Mouse (Mus musculus): ENCODE measurements around the gene Cdkn3.
"Not testable (repeated sequence)": the region's sequence is repeated elsewhere in the genome, so short reads cannot be mapped to it uniquely, and the experiment has no call there.

Cdkn3 gene

DNA sequence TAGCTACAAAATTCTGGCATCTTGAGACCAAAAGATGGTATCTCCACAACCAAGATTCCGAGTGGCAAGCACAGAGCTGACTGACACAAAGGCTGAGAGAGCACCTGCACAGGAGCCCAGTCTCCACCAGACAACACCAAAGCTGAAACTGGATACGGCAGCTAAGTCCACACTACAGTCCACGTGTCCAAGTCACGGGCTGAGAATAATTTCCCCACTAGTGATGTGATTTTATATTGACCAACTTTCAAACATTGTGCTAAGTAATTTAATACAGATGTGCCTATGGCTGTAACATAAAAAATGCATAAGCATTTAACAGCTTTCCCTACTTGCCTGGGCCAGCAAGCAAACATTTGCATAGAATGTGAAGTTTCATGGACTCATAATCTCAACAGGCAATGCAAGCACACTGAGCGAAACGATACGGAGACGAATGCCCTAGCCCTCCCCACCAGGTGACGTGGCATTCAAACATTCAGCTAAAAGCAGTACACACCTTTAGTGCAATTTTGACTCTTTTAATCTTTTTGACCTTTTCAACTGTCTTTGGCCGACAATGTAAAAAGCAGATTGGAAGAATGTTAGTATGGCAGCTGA lies 23.1 kb downstream of the Cdkn3 start:
- no peak for DNase-seq (ENCODE audit: low read depth)

DNA sequence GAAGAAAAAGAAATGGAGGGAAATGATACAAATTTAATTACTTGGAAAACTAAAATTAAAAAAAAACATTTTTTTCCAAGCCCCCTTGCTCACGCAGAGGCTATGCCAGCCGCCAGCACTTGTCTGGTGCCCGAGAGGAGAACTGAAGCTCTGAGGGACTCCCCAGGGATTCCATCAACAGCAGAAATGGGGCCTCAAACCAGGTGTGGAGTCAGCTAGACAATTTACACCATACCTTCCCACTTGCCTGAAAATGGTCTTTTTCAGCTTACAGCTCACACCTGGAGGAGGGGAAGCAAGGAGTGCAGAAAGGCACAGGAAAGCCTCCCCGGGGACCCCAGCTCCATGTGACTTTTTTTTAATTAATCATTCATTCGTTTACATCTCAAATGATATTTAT lies 24.9 kb downstream of the Cdkn3 start:
- DNase-seq (ENCODE audit: low read depth): no peak

DNA sequence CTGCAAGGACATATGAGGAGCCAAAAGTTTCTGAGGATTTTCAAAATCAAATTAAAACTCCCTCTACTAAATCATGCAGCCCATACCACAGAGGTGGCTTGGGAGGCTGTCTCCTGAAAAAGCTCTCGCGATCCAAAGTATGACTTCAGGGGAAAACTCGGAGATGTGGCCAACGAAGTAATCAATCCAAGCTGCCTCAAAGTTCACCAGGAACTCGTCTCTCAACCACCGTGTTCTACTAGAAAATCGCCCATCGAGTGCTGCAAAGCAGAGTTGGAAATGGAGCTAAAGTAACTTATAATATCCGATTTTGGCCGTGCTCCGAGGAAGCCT lies 27.1 kb downstream of the Cdkn3 start:
- no peak for DNase-seq (ENCODE audit: low read depth)

DNA sequence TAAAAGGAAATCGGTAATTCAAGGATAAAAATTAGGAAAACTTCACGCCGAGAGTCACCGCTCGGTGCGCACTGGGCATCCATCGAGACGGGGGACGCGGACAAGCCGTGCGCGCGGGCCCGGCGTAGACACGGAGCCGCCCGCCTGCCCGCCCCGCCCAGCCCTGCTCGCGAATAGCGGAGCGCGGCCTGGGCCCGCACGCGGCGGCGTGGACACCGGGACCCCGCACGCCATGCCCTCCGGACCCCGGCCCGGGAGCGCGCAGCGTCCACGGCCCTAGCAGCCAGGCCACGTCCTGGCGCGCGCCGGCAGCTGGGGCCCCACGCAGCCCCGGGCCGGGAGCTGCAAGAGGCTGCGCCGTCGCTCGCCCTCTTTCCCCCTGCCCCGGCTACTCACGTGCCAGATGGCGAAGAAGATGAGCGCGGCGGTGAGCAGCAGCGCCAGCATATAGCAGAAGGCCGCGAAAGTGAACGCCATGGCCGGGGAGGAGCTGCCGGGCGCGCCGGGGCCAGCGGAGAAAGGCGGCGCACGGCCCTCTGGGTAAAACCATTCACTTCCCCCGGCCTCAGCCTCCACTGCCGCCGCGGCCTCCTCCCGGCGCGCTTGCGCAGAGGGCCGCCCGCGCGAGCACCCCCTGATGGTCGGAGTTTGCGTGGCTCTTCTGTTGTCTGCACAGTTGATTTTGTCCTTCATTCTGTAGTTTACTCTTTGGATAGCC lies 27.6 kb downstream of the Cdkn3 start, which contains the start of gene Cnih1:
Cnih1 (minus strand) TSS at position 625 of the 718 bp plus-strand sequence.
- peak; percentile 93 for DNase-seq (ENCODE audit: low read depth)

DNA sequence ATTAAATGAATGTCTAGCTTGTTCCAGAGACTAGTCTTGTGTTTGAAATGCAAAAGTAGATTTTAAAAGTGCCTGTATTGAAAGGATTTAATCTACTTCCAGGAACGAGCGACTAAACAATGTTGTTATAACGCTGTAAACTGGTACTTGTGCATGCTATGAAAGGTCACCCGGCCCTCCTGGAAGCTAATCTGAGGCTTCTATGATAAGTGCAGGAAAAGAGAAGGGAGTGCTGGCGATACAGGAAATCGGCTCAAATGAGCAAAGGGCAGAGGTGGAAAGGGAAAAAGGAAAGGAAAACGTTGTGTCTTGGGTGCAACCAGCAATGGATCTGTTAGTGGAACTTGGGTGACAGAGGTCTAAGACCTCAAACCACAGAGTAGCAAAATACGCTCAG lies 28.2 kb downstream of the Cdkn3 start:
- no peak for DNase-seq (ENCODE audit: low read depth)

DNA sequence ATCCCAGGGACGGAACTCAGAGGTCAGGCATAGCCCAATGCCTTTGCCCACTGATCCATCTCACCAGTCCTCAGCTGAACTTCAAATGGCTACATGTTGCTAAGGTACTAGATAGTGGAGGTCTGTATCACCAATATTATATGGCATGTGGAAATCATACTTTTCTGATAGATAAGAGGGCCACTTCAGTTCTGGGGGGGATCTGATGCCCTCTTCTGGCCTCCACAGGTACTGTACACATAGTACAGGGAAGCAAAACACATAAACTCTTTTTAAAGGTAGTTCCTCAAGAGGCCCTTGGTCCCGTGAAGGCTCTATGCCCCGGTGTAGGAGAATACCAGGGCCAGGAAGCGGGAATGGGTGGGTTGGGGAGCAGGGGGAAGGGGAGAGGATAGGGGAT lies 30.0 kb downstream of the Cdkn3 start:
- peak; percentile 52 for DNase-seq (ENCODE audit: low read depth)

DNA sequence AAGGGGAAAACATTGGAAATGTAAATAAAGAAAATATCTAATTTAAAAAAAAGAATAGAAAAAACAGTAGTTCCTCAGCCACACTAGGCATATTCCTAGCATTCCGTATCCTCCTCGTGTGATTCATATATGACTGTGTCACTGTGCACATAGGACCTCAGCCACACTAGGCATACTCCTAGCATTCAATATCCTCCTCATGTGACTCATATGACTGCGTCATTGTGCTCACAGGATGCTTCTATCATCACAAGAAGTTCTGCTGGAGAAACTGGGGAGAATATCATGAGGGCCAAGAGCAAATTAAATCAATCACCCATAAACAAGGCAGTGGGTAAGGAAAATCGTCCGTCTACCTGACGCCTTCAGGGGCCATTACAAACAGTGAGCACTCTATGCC lies 30.4 kb downstream of the Cdkn3 start:
- no peak for DNase-seq (ENCODE audit: low read depth)

DNA sequence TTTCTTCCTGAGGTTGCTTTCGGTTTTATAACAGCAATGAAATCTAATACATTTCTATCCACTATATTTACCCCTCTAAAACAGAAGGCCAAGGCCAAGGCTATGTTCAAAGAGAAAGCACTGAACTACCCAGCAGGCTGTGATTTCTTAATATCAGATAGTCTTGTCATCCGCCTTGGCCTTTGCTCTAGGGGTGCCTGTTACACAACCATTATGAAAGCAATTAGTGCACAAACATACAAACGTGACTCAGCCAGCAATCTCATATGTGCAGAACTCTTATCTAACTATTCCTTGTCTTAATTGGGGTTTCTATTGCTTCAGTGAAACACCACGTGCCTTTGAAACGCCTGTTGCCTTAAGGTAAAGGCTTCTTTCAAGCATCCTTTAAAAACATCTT lies 33.8 kb downstream of the Cdkn3 start:
- DNase-seq (ENCODE audit: low read depth): no peak

DNA sequence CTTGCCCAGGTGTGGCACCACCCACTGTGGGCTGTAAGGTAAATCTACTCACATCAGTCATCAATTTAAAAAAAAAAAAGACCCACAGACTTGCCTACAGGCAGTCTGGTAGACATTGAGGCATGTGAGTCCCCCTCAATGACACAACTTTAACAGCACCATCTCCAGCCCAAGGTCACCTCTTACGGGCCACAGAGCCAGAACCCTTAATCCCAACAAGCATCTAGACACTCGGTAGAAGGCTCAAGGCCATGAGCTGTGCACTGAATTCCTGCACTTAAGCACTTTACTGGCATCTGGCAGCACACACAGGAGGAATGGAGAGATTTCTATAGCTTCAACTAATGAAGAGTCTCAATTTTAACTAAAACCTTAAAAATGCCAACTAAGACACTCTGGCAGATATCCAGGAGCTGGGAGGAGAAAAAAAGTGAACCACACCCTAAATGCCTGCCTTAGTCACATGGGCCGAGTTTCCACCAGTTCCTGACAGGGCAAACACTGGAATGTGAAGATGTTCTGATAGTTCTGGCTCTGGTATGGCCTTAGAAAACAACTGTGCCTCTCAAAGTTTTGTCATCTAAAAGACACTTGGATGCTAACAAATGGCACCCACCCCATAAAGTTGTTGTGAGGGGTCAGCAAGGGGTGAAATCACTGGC lies 40.5 kb downstream of the Cdkn3 start:
- no peak for DNase-seq (ENCODE audit: low read depth)

DNA sequence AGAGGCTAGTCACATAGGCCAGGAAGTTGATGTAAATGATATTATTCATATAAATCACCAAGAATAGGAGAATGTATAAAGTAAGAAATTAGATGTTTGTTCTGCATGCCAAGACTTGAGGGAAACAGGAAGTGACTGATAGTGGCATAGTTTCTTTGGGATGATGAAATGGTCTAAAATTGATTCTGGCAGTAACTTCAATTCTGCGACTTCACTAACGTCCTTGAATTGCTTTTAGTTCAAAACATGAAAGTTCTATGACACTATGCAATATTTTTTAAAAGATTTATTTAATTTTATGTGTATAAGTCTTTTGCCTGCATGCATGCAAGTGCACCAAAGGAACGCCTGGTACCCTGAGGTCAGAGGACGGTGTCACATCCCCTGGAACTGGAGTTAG lies 42.9 kb downstream of the Cdkn3 start:
- no peak for DNase-seq (ENCODE audit: low read depth)

DNA sequence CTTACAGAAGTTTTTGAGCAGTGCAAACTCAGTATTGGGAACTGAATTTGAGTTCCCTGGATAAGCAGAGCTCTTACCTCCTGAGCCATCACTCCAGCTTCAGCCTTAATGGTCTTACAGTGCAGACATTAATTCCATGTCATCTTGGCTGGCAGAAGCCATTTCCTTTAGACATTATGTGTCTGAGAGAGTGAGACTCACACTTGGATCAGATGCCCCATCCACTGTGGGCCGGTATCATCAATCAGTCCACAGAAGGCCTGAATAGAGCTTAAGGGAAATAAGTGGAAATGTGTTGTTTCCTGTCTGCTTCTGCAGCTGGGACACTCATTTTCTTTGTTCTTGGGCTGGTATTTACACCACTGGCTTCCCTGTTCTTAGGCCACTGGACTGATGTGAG lies 43.5 kb downstream of the Cdkn3 start:
- no peak for DNase-seq (ENCODE audit: low read depth)

DNA sequence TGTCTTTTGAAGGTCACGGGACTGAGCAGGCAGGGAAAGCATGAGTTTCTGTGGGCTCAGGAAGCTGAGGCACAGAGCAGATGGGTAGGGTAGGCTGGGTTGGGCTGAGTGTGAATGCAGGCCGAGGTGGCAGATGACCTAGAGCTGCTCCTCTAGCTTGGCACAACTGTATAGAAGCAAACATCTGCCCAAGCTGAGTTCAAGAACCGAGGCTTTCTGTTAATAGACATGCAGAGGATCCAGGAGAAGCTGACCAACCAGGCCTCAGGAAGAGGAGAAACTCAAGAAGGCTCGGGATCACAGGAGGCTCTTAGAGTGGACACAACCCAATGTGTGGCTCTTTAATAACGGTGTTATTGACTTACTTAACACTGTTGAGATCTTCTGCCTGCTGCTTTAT lies 45.8 kb downstream of the Cdkn3 start:
- no peak for DNase-seq (ENCODE audit: low read depth)

DNA sequence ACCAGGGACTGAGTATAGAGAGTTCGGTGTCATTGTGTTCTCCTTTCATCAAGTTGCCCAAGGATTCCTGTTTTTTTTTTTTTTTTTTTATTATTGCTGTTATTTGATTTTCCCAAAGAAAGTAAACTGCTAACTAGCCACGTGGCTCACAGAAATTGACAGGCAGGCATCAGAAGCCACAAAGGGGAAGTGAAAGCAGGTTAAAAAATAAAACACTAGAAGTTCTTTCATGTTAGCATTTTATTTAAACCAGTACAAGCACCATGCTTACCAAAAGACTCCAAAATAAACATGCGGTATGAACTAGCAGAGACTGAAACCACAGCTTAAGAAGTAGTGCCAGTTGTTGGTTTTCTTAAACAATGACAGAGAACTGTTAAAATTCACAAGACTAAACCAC lies 47.6 kb downstream of the Cdkn3 start:
- DNase-seq (ENCODE audit: low read depth): no peak

DNA sequence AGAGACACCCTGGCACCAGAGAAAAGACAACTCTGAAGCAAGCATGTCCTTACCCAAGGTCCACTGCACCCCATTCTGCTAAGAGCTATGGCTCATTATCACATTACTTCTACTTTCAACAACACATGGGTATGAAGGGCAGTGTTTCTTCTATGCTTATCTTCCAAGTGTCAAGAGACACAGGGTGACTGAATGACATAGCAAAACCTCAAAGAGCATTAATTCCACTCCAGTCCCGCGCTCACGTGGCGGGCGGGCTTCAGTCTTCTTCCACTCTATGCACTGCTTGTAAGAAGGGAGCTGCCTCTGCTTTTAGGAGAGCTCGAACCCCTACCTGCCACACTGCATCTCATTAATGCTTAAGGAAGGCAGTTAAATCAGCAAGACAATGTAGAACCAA lies 55.3 kb downstream of the Cdkn3 start:
- DNase-seq (ENCODE audit: low read depth): no peak

DNA sequence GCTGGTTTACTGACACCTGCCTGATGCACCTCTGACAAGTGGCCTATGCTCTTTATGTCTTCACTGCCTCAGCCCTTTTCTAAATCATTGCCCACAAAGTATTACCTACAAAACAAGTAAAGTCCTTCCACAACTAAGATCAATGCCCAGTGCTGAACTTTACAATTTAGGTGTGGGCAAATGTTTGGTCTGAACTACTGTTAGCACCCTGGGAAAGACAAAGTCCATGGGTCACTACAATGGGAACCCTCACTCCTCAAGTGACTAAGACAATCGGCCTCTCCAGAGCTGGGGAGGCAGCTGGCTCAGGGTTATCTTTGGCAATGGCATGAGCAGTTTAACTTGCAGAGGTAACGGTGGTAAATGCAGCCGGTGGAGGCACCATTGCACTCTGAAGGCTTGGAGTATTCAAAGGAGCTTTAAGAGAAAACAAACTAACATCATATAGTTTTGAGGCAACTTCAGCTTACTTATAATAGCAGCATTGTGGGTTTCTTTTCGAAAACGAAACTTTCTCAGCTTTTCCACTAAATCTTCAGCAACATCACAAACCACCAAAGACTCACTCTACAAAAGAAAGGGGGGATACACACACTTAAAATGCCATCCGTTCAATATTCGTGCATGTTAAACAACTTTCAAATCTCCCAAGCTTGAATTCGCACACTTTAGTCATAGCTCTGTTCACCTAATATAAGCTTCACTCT lies 56.7 kb downstream of the Cdkn3 start:
- DNase-seq (ENCODE audit: low read depth): no peak

DNA sequence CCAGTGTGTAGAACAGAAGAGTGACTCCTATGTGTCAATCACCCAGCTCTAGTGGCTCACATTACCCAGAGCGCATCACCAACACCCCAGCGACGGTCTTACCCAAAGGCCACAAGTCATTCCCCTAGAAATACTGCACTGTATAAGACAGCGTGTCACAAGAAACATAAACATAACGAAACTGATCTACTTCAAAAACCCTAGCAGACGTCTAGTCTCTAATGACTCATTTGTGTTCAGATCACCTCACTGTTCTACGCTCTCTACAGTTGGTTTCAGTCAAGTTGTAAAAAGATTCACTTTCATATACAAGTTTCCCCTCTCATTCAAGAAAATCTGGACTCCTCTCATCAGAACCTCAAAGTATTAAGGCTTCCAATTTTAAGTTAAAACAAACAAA lies 58.4 kb downstream of the Cdkn3 start:
- DNase-seq (ENCODE audit: low read depth): no peak

DNA sequence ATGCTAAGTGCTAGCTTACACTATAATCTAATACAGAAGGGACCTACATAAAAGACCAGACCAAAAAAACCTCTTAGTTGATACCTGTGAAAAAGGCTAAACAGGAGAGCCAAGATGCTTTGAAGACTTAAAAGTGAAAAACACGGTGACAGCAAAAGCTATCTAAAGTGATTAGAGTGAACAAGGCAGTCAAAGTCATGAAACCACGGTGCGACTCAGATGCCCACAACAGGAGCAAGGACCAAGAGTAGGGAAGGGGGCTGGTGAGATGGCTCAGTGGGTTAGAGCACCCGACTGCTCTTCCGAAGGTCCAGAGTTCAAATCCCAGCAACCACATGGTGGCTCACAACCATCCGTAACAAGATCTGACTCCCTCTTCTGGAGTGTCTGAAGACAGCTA lies 59.6 kb downstream of the Cdkn3 start:
- not testable (repeated sequence) for DNase-seq (ENCODE audit: low read depth)
